Mouse (Mus musculus): ENCODE results near the gene Marveld1. TPM values are rescaled to one million over a fixed set of nuclear protein-coding genes. Genes with fewer than 3 reads are reported as not detected.

Gene Marveld1
- polyA plus RNA-seq, 1 experiment from 2014 or later, result 25.0 TPM

DNA sequence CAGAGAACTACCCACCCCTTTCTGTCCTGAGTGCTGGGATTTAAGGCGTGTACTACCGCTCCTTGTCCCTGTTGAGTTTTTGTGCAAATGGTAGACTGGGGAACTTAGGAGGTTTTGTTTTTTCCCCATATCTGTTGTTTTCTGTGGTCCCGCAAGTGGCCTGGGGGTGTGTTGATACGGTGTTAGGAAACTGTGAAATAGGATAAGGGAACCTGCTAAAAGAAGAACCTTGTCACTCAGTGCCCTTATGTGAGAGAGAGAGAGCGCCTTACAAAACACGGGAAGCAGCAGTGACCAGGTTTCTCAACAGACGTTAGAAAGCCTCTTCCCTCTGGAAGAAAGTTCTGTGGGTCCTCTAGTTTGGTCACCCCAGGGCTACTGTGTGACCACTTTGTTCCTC is 29.6 kb downstream of the Marveld1 start:
- Histone ChIP-seq H3K9me3 (ENCODE audit: control insufficient read depth, low read length) (no peaks in the 10 kb centered on the region), H3K27ac (replicated peaks in 1 of 2; ENCODE audit: control insufficient read depth in 1 of 2, insufficient read depth in 1 of 2, low read depth in 2 of 2, low read length in 2 of 2) (no peak overlapping the region), H3K4me3 (ENCODE audit: control insufficient read depth in 1 of 2, insufficient read depth in 1 of 2, low read depth in 1 of 2, low read length in 2 of 2) (no peak overlapping the region), H3K36me3 (ENCODE audit: control insufficient read depth, insufficient read depth, low read length) (peaks cover 29% of the 10 kb centered on the region), H3K9ac (ENCODE audit: low read length) (no peak overlapping the region), H3K27me3 (ENCODE audit: control insufficient read depth, insufficient read depth, low read length) (no peaks in the 10 kb centered on the region), H3K4me2 (ENCODE audit: low read length) (no peak overlapping the region), H3K4me1 (ENCODE audit: control insufficient read depth in 2 of 2, insufficient read depth in 2 of 2, low read length in 2 of 2) (no peaks in the 10 kb centered on the region)
- no peak for ATAC-seq (ENCODE audit: insufficient number of reproducible peaks, insufficient read depth, low FRiP score, low read depth)
- WGBS, result 72% methylated on average over 7 of the region's 7 CpGs

- no peak for ATAC-seq (ENCODE audit: insufficient number of reproducible peaks, insufficient read depth, low FRiP score, low read depth)
- Histone ChIP-seq H3K4me1 (ENCODE audit: control insufficient read depth in 2 of 2, insufficient read depth in 2 of 2, low read length in 2 of 2) (no peaks in the 10 kb centered on the region), H3K36me3 (ENCODE audit: control insufficient read depth, insufficient read depth, low read length) (peaks cover 33% of the 10 kb centered on the region), H3K4me2 (ENCODE audit: low read length) (no peak overlapping the region), H3K27me3 (ENCODE audit: control insufficient read depth, insufficient read depth, low read length) (no peaks in the 10 kb centered on the region), H3K27ac (replicated peaks in 1 of 2; ENCODE audit: control insufficient read depth in 1 of 2, insufficient read depth in 1 of 2, low read depth in 2 of 2, low read length in 2 of 2) (no peak overlapping the region), H3K4me3 (ENCODE audit: control insufficient read depth in 1 of 2, insufficient read depth in 1 of 2, low read depth in 1 of 2, low read length in 2 of 2) (no peak overlapping the region), H3K9ac (ENCODE audit: low read length) (no peak overlapping the region), H3K9me3 (ENCODE audit: control insufficient read depth, low read length) (no peaks in the 10 kb centered on the region)
- 67% methylated on average over 2 of the region's 2 CpGs for WGBS
Measured at GRCm38 (mm10) chr19:42177461-42177860, 30.3 kb downstream of the Marveld1 start.

DNA sequence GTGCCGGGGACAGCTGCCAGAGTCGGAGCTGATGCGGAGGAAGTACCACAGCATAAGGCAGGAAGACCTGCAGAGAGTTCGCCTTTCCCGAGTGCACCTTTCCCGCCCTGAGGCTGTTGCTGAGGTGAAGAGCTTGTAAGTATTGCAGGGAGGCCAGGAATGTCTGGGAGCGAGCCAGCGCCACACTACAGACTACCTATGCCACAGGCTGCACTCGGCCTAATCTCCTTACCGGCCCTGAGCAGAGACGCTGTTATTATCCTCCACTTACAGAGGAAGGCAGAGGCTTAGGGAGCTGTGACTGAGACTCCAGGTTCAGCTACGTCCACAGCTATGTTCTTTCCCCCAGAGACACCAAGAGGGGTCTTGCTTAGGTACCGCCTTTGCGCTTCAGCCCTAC is 32.2 kb downstream of the Marveld1 start:
- ATAC-seq (ENCODE audit: insufficient number of reproducible peaks, insufficient read depth, low FRiP score, low read depth), result no peak
- Histone ChIP-seq H3K4me3 (ENCODE audit: control insufficient read depth in 1 of 2, insufficient read depth in 1 of 2, low read depth in 1 of 2, low read length in 2 of 2) (no peak overlapping the region), H3K27ac (replicated peaks in 1 of 2; ENCODE audit: control insufficient read depth in 1 of 2, insufficient read depth in 1 of 2, low read depth in 2 of 2, low read length in 2 of 2) (no peak overlapping the region), H3K9ac (ENCODE audit: low read length) (no peak overlapping the region), H3K27me3 (ENCODE audit: control insufficient read depth, insufficient read depth, low read length) (no peaks in the 10 kb centered on the region), H3K9me3 (ENCODE audit: control insufficient read depth, low read length) (no peaks in the 10 kb centered on the region), H3K36me3 (ENCODE audit: control insufficient read depth, insufficient read depth, low read length) (peaks cover 52% of the 10 kb centered on the region), H3K4me1 (ENCODE audit: control insufficient read depth in 2 of 2, insufficient read depth in 2 of 2, low read length in 2 of 2) (no peaks in the 10 kb centered on the region), H3K4me2 (ENCODE audit: low read length) (no peak overlapping the region)
- 83% methylated on average over 14 of the region's 14 CpGs for WGBS

GRCm38 (mm10) chr19:42182673-42183072 is 35.5 kb downstream of the Marveld1 start:
- no peak overlapping the region for H3K27ac ChIP-seq (replicated peaks in 1 of 2; ENCODE audit: control insufficient read depth in 1 of 2, insufficient read depth in 1 of 2, low read depth in 2 of 2, low read length in 2 of 2)
- H3K4me2 ChIP-seq (ENCODE audit: low read length), result no peak overlapping the region
- H3K9me3 ChIP-seq (ENCODE audit: control insufficient read depth, low read length), result no peaks in the 10 kb centered on the region
- H3K36me3 ChIP-seq (ENCODE audit: control insufficient read depth, insufficient read depth, low read length), result peaks cover 68% of the 10 kb centered on the region
- 48% methylated on average over 6 of the region's 6 CpGs for WGBS
- ATAC-seq (ENCODE audit: insufficient number of reproducible peaks, insufficient read depth, low FRiP score, low read depth), result no peak
- no peaks in the 10 kb centered on the region for H3K4me1 ChIP-seq (ENCODE audit: control insufficient read depth in 2 of 2, insufficient read depth in 2 of 2, low read length in 2 of 2)
- no peaks in the 10 kb centered on the region for H3K27me3 ChIP-seq (ENCODE audit: control insufficient read depth, insufficient read depth, low read length)
- H3K9ac ChIP-seq (ENCODE audit: low read length), result no peak overlapping the region
- H3K4me3 ChIP-seq (ENCODE audit: control insufficient read depth in 1 of 2, insufficient read depth in 1 of 2, low read depth in 1 of 2, low read length in 2 of 2), result no peak overlapping the region

- ATAC-seq (ENCODE audit: insufficient number of reproducible peaks, insufficient read depth, low FRiP score, low read depth), result no peak
- peaks cover 56% of the 10 kb centered on the region for H3K36me3 ChIP-seq (ENCODE audit: control insufficient read depth, insufficient read depth, low read length)
- H3K4me1 ChIP-seq (ENCODE audit: control insufficient read depth in 2 of 2, insufficient read depth in 2 of 2, low read length in 2 of 2), result peaks cover 0 to 6% of the 10 kb centered on the region in 2 experiments; a peak in 1 of 4 replicates
- no peak overlapping the region for H3K27ac ChIP-seq (replicated peaks in 1 of 2; ENCODE audit: control insufficient read depth in 1 of 2, insufficient read depth in 1 of 2, low read depth in 2 of 2, low read length in 2 of 2)
- no peak overlapping the region for H3K4me2 ChIP-seq (ENCODE audit: low read length)
- H3K27me3 ChIP-seq (ENCODE audit: control insufficient read depth, insufficient read depth, low read length), result no peaks in the 10 kb centered on the region
- no peak overlapping the region for H3K4me3 ChIP-seq (ENCODE audit: control insufficient read depth in 1 of 2, insufficient read depth in 1 of 2, low read depth in 1 of 2, low read length in 2 of 2)
- no peak overlapping the region for H3K9ac ChIP-seq (ENCODE audit: low read length)
- H3K9me3 ChIP-seq (ENCODE audit: control insufficient read depth, low read length), result no peaks in the 10 kb centered on the region
- 71% methylated on average over 4 of the region's 4 CpGs for WGBS
Measured at GRCm38 (mm10) chr19:42189735-42190134, 42.5 kb downstream of the Marveld1 start.

- Histone ChIP-seq H3K27me3 (ENCODE audit: control insufficient read depth, insufficient read depth, low read length) (no peaks in the 10 kb centered on the region), H3K27ac (replicated peaks in 1 of 2; ENCODE audit: control insufficient read depth in 1 of 2, insufficient read depth in 1 of 2, low read depth in 2 of 2, low read length in 2 of 2) (no peak overlapping the region), H3K4me1 (ENCODE audit: control insufficient read depth in 2 of 2, insufficient read depth in 2 of 2, low read length in 2 of 2) (peaks cover 0 to 6% of the 10 kb centered on the region in 2 experiments; a peak in 1 of 4 replicates), H3K9ac (ENCODE audit: low read length) (no peak overlapping the region), H3K36me3 (ENCODE audit: control insufficient read depth, insufficient read depth, low read length) (peaks cover 49% of the 10 kb centered on the region), H3K4me3 (ENCODE audit: control insufficient read depth in 1 of 2, insufficient read depth in 1 of 2, low read depth in 1 of 2, low read length in 2 of 2) (no peak overlapping the region), H3K4me2 (ENCODE audit: low read length) (no peak overlapping the region), H3K9me3 (ENCODE audit: control insufficient read depth, low read length) (no peaks in the 10 kb centered on the region)
- WGBS, result 21% methylated on average over 5 of the region's 5 CpGs
- ATAC-seq (ENCODE audit: insufficient number of reproducible peaks, insufficient read depth, low FRiP score, low read depth), result no peak
Measured at GRCm38 (mm10) chr19:42190494-42190893, 43.3 kb downstream of the Marveld1 start.

DNA sequence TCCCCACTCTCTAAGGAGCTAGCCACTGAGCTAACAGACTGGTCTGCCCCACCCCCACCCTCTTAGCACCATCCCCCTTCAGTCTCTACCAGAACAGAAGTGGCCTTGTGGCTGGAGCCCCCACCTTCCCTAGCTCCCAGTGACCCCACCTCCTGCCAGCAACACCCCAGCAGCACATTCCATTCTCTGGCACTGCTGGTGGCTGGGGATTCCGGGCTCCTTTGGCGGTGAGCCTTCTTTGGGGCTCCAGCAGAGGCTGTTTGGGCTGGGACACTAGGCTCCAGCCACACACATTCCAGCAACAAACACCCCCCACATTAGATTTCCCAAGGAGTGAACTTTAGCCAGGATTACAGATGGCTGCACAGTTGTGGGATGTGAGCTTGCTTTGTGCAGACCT is 46.1 kb downstream of the Marveld1 start:
- ATAC-seq (ENCODE audit: insufficient number of reproducible peaks, insufficient read depth, low FRiP score, low read depth), result no peak
- Histone ChIP-seq H3K4me2 (ENCODE audit: low read length) (no peak overlapping the region), H3K27me3 (ENCODE audit: control insufficient read depth, insufficient read depth, low read length) (peaks cover 8% of the 10 kb centered on the region), H3K36me3 (ENCODE audit: control insufficient read depth, insufficient read depth, low read length) (peaks cover 41% of the 10 kb centered on the region), H3K4me1 (ENCODE audit: control insufficient read depth in 2 of 2, insufficient read depth in 2 of 2, low read length in 2 of 2) (peaks cover 0 to 6% of the 10 kb centered on the region in 2 experiments; a peak in 1 of 4 replicates), H3K27ac (replicated peaks in 1 of 2; ENCODE audit: control insufficient read depth in 1 of 2, insufficient read depth in 1 of 2, low read depth in 2 of 2, low read length in 2 of 2) (no peak overlapping the region), H3K9ac (ENCODE audit: low read length) (no peak overlapping the region), H3K9me3 (ENCODE audit: control insufficient read depth, low read length) (no peaks in the 10 kb centered on the region), H3K4me3 (ENCODE audit: control insufficient read depth in 1 of 2, insufficient read depth in 1 of 2, low read depth in 1 of 2, low read length in 2 of 2) (no peak overlapping the region)
- 40% methylated on average over 2 of the region's 2 CpGs for WGBS

DNA sequence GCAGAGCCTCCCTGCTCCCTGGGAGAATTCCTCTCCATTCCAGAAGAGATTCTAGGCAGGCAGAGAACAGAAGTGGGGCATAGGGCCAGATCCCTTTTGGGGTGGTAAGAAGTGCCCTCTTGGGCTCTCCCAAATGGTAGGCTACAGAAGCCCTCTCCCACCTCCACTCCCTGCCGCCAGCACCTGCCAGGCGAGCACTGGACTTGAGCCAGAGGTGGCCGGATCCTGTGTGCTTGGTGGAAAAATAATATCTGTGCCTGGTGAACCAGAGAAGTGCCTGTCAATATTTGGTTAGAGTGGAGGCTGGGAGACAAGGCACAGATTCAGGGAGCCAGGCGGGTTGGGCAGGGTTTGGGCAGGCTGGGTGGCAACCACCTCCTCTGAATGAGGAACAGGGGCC is 49.2 kb downstream of the Marveld1 start:
- peaks cover 15% of the 10 kb centered on the region for H3K36me3 ChIP-seq (ENCODE audit: control insufficient read depth, insufficient read depth, low read length)
- no peaks in the 10 kb centered on the region for H3K9me3 ChIP-seq (ENCODE audit: control insufficient read depth, low read length)

More for the DNA sequence above, 49.2 kb downstream of the Marveld1 start:
- Histone ChIP-seq H3K4me1 (ENCODE audit: control insufficient read depth in 2 of 2, insufficient read depth in 2 of 2, low read length in 2 of 2) (peaks cover 0 to 6% of the 10 kb centered on the region in 2 experiments; a peak in 1 of 4 replicates), H3K27me3 (ENCODE audit: control insufficient read depth, insufficient read depth, low read length) (peaks cover 38% of the 10 kb centered on the region), H3K4me3 (ENCODE audit: control insufficient read depth in 1 of 2, insufficient read depth in 1 of 2, low read depth in 1 of 2, low read length in 2 of 2) (no peak overlapping the region), H3K27ac (replicated peaks in 1 of 2; ENCODE audit: control insufficient read depth in 1 of 2, insufficient read depth in 1 of 2, low read depth in 2 of 2, low read length in 2 of 2) (no peak overlapping the region), H3K4me2 (ENCODE audit: low read length) (no peak overlapping the region), H3K9ac (ENCODE audit: low read length) (no peak overlapping the region)
- 74% methylated on average over 4 of the region's 4 CpGs for WGBS
- no peak for ATAC-seq (ENCODE audit: insufficient number of reproducible peaks, insufficient read depth, low FRiP score, low read depth)

Data from heart, embryonic 14.5 days (tissue).